Mouse (Mus musculus): Measurements from ENCODE around the gene Slx1b.
"Not testable (repeated sequence)": the region's sequence is repeated elsewhere in the genome, so short reads cannot be mapped to it uniquely, and the experiment has no call there.

Slx1b gene

GRCm38 (mm10) chr7:126672111-126672510 lies 23.5 kb downstream of the Slx1b start:
- no peak for DNase-seq

DNA sequence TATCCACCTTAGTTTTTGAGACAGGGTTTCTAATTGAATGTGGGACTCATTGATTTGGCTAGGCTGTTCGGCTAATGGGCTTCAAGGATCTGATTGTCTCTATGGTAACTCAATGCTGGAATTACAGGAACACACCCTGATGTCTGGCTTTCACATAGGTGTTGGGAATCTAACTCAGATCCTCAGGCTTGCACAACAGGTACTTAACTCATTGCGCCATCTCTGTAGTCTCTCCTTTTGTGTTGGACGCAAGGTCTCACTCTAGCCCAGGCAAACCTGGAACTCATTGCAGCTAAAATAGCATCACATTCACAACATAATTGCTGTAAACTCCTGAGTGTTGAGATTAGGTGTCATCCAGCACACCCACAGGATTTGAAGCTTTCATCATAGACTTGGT lies 25.4 kb downstream of the Slx1b start:
- no peak for DNase-seq

- DNase-seq, result no peak
Observed at GRCm38 (mm10) chr7:126668452-126668851, 27.1 kb downstream of the Slx1b start.

DNA sequence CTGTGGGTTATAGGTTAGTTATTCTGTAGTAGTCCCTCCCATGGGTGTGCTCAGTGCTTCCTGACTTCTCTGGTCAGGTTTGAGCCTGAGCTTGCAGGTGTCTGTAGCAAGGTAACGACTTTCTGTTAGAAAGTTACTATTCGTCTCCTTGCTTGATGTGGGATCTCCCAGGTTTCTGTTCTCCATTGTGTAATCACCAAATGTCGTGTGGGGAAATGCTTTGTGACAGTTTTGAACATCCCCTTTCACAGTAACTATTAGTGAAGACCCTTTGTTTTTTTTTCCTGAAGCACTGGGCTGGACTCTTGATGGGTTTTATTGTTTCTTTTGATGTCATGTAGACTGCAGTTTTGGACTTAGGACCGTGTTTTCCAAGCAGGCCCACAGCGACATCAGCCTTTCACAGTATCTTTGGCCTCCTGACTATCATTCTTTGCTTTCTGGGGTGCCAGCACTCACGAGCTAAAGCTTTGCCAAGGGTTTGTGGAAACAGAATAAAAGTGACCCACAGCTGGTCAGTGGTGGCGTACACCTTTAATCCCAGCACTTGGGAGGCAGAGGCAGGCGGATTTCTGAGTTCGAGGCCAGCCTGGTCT lies 28.0 kb downstream of the Slx1b start:
- DNase-seq, result no peak

GRCm38 (mm10) chr7:126665269-126665668 lies 30.3 kb downstream of the Slx1b start:
- DNase-seq, result no peak

GRCm38 (mm10) chr7:126663646-126664045 lies 31.9 kb downstream of the Slx1b start:
- DNase-seq, result no peak

DNA sequence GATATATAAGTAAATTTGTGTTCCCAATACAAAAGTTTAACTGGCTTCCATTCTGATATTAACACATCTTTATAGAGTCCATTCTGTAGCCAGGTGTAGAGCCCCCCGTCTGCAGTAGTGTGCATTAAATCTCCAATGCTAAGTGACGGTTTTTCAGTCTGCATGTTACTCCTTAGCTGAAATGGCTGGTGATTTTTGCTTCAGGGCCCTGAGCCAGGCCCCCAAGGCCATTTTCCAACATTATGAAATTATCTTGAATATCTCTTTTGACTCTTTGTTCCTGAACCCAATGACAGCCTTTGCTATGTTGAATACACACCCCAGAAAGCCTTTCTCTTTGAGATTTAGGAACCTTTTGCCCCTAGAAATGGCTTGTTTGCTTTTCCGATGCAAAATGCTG lies 35.8 kb downstream of the Slx1b start:
- no peak for DNase-seq

- DNase-seq, result no peak
Observed at GRCm38 (mm10) chr7:126657522-126657921, 38.1 kb downstream of the Slx1b start.

DNA sequence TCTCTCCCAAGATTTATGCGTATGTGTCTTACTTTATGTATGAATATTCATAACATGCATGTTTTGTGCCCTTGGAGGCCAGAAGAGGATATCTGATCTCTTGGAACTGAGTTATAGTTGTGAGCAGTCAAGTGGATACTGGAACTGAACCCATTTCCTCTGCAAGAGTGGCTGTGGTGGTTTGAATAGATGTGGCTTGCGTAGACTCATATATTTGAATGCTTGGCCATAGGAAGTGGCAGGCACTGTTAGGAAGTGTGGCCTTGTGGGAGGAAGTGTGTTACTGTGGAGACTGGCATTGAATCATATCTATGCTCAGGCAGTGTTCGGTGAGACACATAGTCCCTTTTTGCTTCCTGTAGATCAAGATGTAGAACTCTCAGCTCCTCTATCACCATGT lies 39.9 kb downstream of the Slx1b start:
- DNase-seq, result no peak

DNA sequence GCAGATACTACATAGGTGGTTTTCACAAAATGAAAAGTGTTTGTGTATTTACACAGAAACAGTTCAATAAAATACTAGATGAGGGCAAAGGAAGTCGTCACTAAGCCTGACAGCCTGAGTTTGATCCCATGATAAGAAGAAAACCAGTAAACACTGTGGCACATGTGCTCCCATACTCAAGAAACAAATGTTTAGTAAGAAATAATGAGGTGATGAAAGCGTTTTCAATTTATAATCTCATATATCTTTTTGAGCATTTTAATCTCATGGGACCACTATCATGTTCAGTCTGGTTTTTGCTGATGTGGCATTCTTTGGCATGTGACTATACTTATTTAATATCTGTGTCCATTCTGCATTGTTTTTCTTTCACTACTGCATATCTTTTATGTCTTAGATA lies 41.6 kb downstream of the Slx1b start:
- DNase-seq, result no peak

- DNase-seq, result no peak
Observed at GRCm38 (mm10) chr7:126650852-126651251, 44.7 kb downstream of the Slx1b start.

GRCm38 (mm10) chr7:126649231-126650051 lies 46.1 kb downstream of the Slx1b start, which contains the start of gene Sgf29:
Gene Sgf29 (plus strand): TSS chr7:126649309.
- DNase-seq, result peak; percentile 96

DNA sequence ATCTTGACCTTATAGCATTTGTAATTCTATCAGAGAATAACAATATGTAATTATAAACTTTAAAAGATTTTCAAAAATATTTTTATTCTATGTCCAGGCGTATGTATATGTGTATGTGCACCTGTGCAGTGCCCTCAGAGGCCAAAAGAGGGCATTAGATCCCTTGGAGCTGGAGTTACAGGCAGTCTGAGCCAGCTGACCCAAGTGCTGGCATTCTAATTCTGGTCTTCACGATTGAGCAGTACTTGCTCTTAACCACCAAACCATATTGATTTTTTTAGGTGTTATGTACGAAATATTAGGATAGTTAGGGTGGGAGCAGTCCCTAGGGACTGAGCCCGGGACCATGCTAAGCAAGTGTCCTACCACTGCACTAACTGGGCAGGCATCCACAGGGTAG lies 47.1 kb downstream of the Slx1b start:
- DNase-seq, result no peak

DNA sequence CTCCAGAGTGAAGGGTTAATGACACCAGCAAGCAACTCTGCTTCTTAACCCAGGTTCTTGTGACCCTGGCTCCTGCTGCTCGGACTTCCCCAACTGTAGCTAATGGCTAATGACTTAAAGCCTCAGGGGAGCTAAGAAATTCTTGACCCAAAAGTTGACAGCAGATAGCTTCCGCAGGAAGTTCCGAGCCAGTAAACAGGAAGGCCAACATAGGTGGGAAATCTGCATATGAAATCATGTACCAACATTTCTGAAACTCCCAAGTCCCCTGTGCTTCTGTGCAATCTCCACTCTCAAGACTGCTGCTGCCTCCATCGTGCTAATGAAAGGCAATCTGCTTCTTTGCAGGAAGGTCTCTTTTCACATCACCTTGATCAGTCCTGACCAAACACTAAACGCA lies 49.9 kb downstream of the Slx1b start:
- DNase-seq, result no peak

- no peak for DNase-seq
Observed at GRCm38 (mm10) chr7:126644914-126645313, 50.7 kb downstream of the Slx1b start.

DNA sequence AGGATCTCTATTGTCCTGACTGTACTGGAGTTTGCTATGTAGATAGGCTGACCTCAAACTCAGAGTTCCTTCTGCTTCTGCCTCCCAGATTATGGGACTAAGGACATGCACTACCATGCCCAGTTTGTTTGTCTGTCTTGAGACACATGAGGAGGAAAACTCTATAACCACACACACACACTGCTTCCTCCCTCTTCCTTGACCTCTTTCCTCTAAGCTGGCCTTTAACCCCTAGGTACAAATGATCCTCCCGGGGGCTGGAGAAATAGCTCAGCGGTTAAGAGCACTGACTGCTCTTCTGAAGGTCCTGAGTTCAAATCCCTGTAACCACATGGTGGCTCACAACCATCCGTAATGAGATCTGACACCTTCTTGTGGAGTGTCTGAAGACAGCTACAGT lies 51.2 kb downstream of the Slx1b start:
- DNase-seq, result no peak

DNA sequence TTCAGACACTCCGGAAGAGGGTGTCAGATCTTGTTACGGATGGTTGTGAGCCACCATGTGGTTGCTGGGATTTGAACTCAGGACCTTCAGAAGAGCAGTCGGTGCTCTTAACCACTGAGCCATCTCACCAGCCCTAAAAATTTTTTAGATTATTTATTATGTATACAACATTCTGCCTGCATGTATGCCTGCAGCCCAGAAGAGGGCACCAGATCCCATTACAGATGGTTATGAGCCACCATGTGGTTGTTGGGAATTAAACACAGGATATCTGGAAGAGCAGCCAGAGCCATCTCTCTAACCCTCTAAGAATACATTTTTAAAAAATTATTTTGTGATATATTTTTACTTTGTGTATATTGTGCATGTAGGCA lies 52.4 kb downstream of the Slx1b start:
- DNase-seq, result not testable (repeated sequence)

DNA sequence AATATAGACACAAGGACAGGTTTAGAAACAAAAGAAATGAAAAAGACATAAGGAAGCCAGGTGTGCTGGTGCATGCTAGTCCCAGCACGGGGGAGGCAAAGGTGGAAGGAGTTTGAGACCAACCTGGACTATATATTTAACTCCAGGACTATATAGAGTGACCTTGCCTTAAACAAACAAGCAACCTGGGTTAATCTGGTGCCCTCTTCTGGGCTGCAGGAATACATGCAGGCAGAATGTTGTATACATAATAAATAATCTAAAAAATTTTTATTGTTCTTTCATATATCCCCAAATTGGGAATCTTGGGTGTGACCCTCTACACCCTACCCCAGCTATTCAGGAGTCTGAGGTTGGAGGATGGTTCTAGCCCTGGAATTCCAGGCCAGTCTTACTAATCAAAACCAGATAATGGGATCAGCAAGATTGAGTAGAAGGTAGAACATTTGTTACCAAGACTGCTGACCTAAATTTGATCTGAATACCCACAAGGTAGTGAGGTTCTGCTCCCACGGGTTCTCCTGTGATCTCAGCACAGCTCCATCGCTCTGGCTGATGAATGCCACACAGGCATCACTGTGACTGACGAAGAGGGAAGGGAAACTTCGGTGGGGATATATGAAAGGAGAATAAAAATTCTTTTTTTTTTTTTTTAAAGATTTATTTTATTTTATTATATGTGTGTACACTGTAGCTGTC lies 52.9 kb downstream of the Slx1b start:
- DNase-seq, result no peak

All from right cerebral cortex, postnatal 25 days (tissue).